Mouse (Mus musculus) 3T3-L1 (cell line): ENCODE measurements at regions not wholly inside any gene's neighbourhood (a gene's known extent, or its start where the extent isn't known, plus 50 kb on each side); places are given as distances from the start of the nearest gene placed in this dataset.

ENCODE experiments used
- DNase-seq: peaks from one replicate; pipeline ENCODE4 v3.0.0-alpha.2; 2015; ENCODE audit warnings: low read depth, low spot score

DNA sequence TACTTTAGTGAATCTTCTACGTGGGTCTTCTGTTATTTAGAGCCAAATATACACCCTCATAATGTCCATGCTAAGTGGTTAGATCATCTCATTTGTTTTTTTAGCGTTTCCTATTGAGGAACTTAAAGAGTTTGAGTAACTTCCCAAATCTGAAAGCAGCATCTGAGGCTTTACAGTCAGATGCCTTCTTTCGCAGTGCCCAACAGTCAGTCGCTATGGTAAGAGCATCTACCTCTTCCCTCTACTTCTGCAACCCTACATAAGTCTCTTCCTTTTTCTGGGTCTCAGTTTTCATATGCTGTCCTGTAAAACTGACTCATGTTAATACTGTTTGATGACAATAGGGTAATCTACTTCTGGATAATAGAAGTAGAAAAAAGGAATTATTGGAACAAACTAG is 146.8 kb downstream of the Ktn1 start:
- DNase-seq = no peak

DNA sequence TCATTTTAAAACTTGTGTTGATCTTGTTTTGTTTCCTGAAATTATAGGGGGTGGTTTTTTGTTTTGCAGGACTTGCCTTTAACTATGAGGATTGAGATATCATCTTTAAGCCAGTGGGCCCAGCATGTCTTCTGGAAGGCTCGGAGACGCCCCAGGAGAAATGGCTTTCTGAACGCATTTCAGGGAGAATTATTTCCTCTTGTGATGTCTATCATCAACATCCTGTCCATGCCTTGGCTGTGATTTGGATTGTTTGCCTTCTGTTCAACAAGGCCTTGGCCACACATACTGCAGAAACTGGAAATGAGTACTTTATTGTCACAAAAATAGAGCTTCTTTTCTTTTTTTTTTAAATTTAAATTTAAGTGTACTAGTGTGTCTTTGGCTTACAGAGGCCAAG is 150.0 kb downstream of the Ktn1 start:
- no peak for DNase-seq

DNA sequence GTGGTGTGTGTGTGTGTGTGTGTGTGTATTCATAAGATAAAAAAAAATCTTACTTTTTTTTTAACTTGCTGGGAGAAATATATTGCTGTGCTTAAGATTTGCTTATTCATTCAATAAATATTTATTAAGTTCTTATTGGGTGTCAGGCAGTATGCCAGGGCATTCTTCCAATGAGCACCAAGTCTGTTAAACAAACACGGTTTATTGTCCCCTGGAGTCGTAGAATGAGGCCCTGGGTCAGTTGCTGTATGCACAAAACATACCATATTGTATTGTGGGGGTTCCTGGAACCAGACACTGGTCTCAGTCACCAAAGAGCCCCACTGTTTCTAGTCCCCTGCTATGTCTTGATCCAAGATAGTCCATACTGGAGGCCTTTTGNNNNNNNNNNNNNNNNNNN is 151.3 kb downstream of the Ktn1 start:
- no peak for DNase-seq

DNA sequence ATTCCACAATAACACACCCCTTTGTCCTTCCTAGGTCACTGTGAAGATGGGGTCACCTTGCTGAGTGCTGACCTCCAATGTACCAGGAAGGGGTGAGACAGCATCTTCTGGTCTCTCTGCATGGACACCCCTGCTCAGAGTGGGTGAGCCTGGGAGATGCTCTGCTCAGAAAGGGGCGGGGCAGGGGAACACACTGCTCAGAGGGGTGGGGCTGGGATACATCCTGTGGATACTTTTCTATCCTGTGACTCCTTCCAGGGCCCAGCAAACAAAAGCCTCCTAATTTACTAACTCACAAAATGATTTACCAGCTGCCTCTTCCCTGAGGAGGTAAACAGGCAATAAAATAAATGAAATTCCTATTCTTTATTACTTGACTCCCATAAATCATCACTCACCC is 157.0 kb downstream of the Ktn1 start:
- no peak for DNase-seq

DNA sequence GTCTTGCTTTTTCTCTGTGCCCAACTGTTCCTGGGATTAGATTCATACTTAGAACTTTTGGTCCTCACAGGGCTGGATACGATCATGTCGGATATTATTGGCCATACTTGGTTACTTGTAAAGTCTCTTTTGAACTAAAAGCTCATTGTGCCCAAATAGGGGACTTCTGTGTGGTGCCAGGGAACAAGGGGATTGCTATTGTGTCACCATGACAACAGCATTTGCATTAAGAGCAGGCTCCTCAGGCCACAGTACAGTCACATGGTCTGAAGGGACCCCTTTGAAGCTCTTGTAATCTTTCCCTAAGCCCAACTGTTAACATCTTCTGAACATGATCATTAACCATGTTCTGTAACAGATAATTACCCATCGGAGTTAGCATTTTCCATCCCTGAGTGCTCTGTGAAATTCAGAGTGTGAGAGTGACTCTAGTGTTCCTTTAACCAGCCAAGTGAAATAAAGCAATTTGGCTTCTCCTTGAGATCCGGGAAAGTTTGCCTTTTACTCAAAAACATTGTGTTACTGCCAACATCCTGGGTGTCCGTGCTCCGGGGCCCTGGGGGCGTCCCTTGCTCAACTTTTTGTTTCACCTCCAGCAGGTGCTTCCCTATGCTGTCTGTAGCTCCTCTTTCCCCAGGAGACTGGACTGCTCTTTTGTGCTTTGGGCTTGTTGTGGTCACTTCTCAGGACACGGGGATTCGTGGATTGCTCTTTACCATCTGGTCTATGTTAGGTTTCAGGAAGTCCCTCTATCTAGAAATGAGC is 157.7 kb downstream of the Ktn1 start:
- DNase-seq = no peak

DNA sequence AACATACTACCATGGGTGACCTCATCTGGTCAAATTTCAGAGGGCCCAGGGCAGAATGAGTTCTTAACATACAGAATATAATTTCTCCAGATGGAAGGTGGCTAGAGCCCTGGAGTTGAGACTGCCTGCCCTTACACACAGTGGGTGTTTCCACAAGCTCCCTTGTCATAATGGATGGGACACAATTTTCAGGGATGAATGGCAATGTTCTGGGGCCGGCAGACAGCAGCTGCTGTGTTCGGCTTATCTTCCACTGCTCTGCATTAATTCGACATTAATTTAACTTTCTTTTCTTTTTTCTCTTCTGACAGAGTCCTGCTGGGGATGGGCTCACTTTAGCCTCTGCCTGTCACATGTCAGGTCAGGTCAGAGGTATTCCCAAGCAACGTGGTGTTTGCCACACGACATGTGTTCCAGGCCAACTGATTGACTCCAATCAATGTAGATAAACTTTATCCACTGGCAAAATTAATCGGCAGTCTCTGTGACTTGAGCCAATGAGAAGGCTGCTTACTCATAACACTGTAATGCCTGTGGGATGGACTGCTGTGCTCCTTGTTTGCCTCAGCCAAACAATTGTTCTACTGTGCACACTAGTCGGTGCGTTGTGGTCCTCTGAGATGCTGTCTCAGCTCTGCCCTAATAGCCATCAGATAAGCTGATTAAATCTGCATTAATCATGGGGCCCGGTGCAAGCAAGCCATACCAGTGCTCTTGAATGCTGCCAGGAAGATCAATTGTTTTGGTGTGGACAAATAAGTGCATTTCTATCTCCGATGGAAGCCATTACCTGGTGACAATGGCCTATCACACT is 160.1 kb downstream of the Ktn1 start:
- DNase-seq = peak; percentile 31

DNA sequence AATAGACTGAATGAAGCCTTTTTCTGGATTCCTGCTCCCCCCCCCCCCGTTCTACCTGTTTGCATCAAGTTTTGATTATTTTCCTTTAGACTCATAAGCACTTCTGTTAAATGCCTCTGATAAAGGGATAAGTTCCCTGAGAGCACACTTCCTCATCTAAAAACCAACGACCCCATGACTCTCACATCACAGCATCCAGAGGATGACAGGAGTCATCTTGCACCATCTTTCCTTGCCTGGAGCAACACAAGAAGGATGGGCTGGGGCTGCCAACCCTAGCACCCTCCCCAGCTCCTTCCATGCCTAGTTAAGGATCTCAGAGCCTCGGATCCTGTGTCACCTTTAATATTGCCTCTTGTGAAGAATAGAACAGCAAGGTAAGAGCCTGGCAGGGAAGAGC is 170.0 kb downstream of the Ktn1 start:
- no peak for DNase-seq

DNA sequence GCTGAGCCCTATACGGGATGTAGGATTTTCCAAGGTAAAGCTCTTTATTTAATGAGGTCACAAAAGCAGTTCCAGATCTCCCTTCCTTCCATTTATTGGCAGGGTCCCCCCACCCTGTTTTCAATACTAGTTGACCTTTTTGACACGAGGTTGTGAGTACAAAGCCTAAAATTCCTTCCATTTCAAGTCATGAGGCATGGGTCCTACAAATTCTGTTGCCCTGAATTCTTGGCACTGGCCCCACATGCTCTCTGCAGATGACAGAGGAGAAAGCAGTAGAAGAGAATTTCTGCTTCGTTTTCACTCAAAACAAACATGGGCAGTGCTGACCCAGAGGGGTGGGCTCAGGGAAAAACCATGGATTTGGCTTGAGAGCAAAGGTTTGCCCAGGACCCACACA is 170.4 kb downstream of the Ktn1 start:
- DNase-seq = no peak

DNA sequence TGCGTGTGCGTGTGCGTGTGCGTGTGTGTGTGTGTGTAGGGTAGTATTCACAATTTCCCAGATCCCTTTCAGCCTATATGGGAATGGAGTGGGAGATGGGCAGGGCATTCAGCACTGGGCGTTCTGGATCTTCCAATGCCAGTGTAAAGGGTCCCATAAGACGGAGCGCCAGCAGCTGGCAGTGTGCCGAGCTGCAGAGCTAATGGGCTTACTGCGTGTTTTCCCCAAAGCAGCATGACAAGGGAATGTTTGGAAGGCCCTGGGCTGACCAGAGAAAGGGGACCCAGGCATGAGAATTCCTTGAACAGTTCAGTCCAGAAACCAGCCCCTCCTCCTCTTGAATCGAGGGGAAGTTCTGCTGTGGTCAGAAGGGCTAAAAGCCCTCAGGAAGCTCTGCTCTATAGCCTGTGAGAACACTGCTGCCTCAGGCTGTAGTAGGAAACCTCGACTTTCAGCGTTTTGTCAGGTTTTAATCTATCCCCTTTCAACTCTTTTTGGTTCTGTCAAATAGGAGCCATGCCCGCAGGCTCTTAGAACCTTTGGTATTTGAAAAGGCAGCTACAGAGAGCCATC is 172.4 kb downstream of the Ktn1 start:
- DNase-seq = no peak

DNA sequence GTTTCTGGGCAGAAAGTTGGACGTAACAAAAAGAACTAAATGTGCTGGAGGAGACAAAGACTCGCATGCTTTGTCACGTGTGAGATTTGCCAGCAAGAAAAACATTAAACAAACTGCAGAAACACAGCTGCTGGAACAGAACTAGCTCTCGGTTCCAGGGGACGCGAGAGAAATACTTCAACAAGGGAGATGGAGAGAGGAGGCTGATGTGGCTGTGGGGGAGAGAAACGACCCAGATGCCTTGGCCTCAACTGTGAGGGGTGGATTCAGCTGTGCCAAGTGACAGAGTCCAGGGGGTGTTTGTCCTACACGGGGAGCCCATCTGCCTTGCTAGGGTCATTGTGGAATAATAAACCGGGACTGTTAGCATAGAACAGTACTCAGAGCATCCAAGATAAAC is 174.9 kb downstream of the Ktn1 start:
- DNase-seq = no peak

DNA sequence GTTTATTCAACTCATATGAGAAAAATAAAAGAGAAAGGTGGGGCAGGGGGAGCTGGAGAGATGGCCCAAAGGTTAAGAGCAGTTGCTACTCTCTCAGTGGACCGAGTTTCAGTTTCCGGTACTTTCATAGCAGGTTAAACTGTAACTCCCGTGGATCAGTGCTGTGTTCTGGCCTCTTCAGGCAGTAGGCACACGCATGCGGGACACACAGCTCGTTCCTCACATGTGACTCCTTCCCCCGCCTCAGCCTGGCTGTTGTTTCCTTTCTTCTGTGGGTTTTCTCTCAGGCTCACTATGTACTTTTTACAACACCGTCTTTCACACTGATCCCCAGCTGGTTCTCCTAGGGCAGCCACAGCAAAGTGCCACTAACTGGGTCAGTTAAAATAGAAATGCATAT is 175.4 kb downstream of the Ktn1 start:
- DNase-seq = no peak

DNA sequence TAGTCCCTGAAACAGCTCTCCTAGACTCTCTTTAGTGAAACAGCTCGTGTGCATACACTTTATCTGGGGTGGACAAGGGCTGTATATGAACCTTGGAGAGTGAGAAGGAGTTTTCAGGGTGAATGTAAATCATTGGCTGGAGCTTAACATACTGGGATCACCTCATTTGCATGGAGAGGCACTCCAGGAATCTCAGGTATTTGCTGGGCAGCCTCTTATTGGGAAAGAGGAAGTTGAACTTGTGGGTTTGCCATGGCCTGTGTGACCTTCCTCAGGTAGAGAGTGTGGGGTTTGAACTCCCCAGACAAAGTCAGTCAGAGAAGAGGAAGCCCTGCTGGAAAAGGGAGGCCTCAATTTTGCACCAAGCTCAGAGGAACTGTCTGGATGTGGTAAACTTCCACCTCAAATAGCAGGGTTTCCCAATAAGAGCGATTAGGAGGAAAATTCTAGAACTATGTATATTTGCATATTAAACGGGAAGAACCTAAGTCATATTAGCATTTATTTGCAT is 177.3 kb downstream of the Ktn1 start:
- no peak for DNase-seq

DNA sequence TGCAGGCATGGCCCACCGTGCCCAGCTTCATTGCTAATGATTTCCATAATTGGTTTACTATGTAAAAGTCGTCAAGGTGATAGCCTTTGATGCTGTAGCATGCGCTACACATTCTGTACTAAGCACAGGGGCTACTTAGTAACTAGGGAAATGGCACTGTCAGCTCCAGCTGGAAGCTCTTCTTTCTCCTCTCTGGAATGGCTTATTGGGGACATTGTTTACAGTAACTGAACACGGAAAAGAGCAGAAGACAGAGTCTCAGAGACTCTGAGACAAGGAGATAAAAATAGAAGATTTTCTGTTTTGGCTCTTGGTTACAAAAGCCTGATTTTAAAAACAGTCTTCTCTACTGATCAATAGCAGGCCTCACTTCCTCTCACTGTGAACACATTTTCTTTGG is 178.3 kb downstream of the Ktn1 start:
- no peak for DNase-seq

DNA sequence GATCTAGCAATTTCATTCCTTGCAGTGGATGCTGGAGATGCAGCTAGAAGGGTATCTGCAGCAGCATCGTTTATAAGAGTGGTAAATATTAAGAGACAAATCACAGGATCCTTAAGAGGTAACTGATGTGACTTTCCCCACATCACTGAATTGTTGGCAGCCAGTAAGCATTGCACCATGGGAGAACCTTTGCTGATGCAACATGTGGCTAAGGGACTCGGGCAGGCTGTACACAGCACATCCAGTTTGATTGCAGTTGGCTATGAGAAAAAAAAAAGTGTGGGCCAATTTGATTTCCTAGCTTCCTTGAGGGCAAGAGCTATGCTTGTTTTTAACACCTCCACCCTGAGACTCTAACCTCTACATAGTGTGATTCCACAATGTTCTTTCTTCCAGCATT is 179.4 kb downstream of the Ktn1 start:
- peak; percentile 40 for DNase-seq

DNA sequence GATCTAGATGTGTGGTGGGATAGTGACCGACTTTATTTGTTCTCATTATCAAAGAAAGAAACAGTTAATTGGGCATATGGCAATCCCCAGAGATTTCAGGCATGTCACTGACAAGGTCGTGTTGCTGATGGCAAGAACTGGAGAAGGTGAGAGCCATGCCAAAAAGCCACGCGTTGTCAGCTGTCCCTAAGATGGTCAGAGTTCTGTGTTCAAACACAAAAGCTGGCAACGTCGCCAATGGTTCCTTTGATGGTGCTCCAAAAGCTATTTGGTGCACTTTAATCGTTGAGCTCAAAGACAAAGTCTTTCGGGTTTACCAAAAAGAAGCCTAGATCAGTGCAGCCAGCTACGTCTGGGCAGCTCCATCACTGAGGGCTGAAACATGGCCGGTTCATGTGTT is 185.4 kb downstream of the Ktn1 start:
- no peak for DNase-seq

DNA sequence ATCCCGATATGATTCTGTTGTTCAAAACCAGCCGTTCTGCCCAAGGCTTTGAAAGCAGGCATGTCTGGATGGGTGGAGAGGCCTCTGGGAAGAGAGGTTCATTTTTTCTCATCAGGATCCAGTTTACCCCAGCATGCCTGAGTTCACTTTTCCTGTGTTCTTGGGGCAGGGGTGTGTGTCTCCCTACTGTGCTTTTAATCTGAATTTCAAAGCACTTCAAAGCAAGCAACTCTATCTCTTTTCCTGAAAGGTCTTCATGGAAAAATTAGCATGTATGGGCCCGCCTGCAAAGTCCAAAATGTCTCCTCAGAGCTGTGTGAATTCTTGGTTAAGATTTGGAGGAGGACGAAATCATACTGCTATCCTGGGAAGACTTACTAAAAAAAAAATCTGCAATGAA is 187.2 kb downstream of the Ktn1 start:
- DNase-seq = no peak

DNA sequence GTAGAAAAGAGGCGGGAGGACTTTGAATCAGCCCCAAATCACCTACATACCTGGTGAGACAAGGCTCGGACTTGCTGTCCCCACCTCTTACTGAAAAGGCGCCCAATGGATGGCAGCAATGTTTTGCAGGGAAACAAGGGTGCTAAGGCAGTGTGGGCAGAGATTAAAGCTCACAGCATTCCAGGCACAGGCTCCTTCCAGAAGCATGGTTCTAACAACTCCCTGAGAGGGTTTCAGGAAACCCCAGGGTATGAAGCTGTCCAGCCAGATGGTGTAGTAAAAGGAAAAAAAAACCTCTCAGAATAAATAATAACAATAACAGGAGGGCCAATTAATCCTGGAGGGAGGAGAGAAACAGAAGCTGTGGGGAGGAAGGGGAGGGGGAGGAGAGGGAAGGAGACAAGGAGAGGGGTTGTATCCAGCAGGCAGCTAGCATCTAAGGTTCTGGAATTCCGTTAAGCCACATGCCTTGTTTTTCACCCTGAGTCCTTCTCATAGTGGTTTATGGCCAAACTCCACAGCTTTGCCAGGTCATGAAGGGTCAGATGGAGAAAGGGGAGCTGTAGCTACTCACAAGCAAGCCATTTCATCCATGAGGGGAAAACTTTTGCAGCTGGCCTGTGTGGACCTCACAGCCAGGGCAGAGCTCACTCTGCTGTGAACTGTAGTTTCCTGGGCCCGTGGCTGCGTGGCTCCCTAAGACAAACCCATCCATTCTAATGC is 191.4 kb downstream of the Ktn1 start:
- no peak for DNase-seq

DNA sequence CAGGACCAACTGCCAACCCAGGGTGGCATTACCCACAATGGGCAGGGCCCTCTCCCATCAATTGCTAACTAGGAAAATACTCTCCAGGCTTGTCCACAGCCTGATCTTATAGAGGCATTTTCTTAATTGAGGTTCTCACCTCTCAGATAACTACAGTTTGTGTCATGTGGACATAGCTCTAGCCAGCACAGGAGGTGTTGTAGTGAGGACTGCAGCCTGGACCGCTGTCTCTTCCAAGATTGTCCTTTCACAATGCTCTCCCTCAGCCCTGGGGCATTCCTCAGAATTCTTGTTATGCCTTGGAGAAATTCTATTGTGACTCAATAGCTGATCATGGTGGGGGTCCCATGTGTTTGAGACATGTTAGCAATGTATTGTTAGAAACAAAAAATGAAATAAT is 196.1 kb downstream of the Ktn1 start:
- DNase-seq = no peak

DNA sequence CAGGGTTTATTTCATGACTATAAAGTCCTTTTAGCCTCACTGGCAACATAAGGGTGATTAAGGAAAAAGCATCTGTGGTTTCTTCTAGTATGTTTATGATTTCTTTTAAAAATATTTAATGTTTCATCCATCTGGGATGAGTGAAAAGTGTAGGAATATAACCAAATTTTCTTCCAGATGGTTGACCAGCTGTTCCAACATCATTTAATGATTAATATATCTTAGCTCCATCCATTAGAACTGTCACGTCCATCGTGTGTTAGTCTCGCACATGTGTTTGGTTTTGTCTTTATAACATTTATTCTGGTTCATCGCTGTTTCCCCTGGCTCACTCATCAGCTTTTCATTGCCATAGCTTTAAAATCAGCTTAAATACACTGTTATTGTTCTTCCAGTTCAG is 200.6 kb downstream of the Ktn1 start:
- no peak for DNase-seq

DNA sequence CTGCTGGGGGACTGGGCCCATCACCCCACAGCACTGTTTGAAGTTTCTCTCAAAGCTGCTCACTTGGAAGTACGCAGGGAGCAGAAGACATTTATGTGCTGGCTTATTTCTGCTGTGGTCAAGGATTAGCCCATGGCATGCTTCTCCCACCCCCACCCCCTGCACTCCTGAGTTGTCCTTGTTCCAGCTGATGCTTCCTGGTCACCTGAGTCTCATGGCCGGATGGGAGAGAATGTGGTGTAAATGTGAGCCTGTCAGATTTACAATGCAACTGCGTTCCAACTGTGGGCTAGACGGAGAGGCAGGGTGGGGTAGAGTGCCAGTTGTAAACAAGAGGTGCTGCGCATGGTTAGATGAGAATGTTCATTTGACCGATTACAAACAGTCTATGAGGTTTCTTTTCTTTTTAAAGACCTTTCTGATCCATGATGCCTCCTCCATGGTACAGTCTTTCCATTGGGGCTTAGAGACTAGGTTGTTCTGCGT is 208.1 kb downstream of the Ktn1 start:
- DNase-seq = no peak

DNA sequence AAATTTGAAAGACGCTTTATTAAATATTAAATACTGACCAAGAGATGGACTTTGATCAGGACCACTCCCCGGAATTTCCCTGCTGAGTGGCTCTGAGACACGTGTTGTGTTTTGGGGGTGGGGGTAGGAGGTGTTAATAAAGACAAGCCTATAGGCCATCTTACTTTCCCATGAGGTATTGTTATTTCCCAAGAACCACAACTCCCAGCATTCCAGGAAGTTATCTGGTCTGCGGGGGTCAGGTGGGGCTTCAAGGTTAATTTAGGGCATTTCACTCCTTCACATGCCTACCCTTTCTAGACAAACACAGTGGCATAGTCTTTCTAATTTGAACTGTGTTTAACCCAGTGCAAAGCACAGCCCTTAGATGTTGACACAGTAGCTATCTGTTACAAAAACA is 209.0 kb downstream of the Ktn1 start:
- DNase-seq = no peak
